Mouse (Mus musculus) B cell, adult (primary cell): ENCODE data around the gene Olfr469. TPM values are rescaled to one million over a fixed set of nuclear protein-coding genes. Genes with fewer than 3 reads are reported as not detected.

ENCODE experiments used
- total RNA-seq: library from RNA; stranded (reverse); gene quantifications from 4 replicates; pipeline ENCODE4 v1.2.4, GENCODE M21; 2023; ENCODE audit not compliant: inconsistent age

Gene Olfr469
- total RNA-seq, result not detected in 4 replicates

GRCm38 (mm10) chr7:107825441-107825840 lies at the start of gene Olfr469:
Olfr469 (minus strand) TSS chr7:107825541.

GRCm38 (mm10) chr7:107847390-107847789 lies 22.0 kb upstream of the Olfr469 start, which contains the start of gene Olfr470:
Olfr470 (minus strand) TSS chr7:107847490.

GRCm38 (mm10) chr7:107811963-107812362 lies 13.4 kb downstream of the Olfr469 start, which contains the start of gene Olfr467:
Olfr467 (plus strand) TSS chr7:107812263.

DNA sequence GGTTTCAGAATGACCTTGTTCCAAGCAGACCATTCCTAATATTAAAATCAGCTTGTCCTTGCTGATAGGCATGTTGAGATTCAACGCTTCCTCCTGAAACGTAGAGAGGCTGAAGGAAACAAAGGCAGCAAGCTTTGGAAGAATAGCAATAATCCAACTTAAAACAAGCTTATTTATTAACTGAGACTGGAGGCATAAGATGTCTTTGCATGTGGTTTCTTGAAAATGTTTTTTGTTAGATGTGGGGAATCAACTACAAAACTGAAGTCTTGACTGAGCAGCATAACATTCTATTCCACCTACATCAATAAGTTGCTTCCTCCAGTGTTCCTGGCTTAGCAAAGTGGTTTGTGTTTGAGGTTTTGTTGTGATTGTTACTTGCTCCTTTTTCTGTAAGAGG lies 24.2 kb downstream of the Olfr469 start, which contains the start of gene Ovch2:
Gene Ovch2 (minus strand): TSS at position 101 of the 400 bp plus-strand sequence.

Other genes with a start within 250 kb of the Olfr469 start
- gene Ppfibp2, start 230.3 kb downstream of the Olfr469 start, total RNA-seq, result 14.3 to 18.7 TPM (median 16.1 TPM) in 4 replicates
- not detected in 4 replicates for gene 5330417H12Rik, start 200.4 kb downstream of the Olfr469 start, total RNA-seq
- gene Cyb5r2, start 67.5 kb downstream of the Olfr469 start, total RNA-seq, result not detected in 4 replicates
- not detected in 4 replicates for gene Ovch2, start 24.3 kb downstream of the Olfr469 start, total RNA-seq
- not detected in 4 replicates for gene Olfr467, start 13.3 kb downstream of the Olfr469 start, total RNA-seq
- not detected in 4 replicates for gene Olfr470, start 21.9 kb upstream of the Olfr469 start, total RNA-seq
- 0.09 to 0.24 TPM (median 0.14 TPM) in 4 replicates for gene Olfr472, start 72.4 kb upstream of the Olfr469 start, total RNA-seq
- gene Olfr473, start 104.9 kb upstream of the Olfr469 start, total RNA-seq, result not detected in 4 replicates
- gene Olfr474, start 129.1 kb upstream of the Olfr469 start, total RNA-seq, result not detected in 4 replicates
- gene Olfr476, start 139.3 kb upstream of the Olfr469 start, total RNA-seq, result not detected in 4 replicates
- not detected in 4 replicates for gene Olfr477, start 161.2 kb upstream of the Olfr469 start, total RNA-seq
- not detected in 4 replicates for gene Olfr478, start 208.4 kb upstream of the Olfr469 start, total RNA-seq
- gene Olfr479, start 225.2 kb upstream of the Olfr469 start, total RNA-seq, result not detected in 4 replicates
- not detected in 4 replicates for gene Olfr480, start 241.8 kb upstream of the Olfr469 start, total RNA-seq